Mouse (Mus musculus): Measurements from ENCODE around the gene Gipr.

- no peak for TF ChIP-seq FLI1 (IDR thresholded peaks at IDR 0.05; ENCODE audit: low read length)
- no peak for TF ChIP-seq GATA1 (IDR thresholded peaks at IDR 0.05; ENCODE audit: borderline replicate concordance, low read length)
These were observed 1.7 kb downstream of the Gipr start for GRCm38 (mm10) chr7:19164189-19164588.
